Mouse (Mus musculus) gastrocnemius, postnatal 14 days (tissue): Measurements from ENCODE around the gene Gphb5. TPM values are rescaled to one million over a fixed set of nuclear protein-coding genes. Genes with fewer than 3 reads are reported as not detected.
A peak's percentile ranks its signal among the peaks of the same experiment; 100 is the strongest.

Source experiments
- DNase-seq: peaks from one replicate; pipeline ENCODE4 v3.0.0; 2021; ENCODE audit warnings: mixed read lengths
- intact Hi-C: fragments of 180-260 bp; cut with DNase I; formaldehyde crosslinking; loops from one replicate; pipeline ENCODE4 v1.15.1; 2025; ENCODE audit warnings: low total_unique reads
- total RNA-seq, 2 experiments: library from RNA; stranded (reverse); gene quantifications; 2 replicates each; pipeline ENCODE4 v1.2.3; 2021

Gphb5 gene
- total RNA-seq, 2 experiments from 2014 or later, result not detected

- no peak for DNase-seq
- intact Hi-C loops, result no loop called here
Measured at GRCm38 (mm10) chr12:75396616-75397015, 20.0 kb downstream of the Gphb5 start.

GRCm38 (mm10) chr12:75394011-75394773 is 22.4 kb downstream of the Gphb5 start:
- no peak for DNase-seq
- intact Hi-C loops, result no loop called here

GRCm38 (mm10) chr12:75391526-75391925 is 25.1 kb downstream of the Gphb5 start:
- intact Hi-C loops, result no loop called here
- no peak for DNase-seq

- no peak for DNase-seq
- intact Hi-C loops, result loop anchor here (5.0 to 10.0 kb wide), 3 partner anchors 107 to 1057 kb away; partner anchors contain the start of gene Kcnh5
Measured at GRCm38 (mm10) chr12:75389308-75390135, 27.1 kb downstream of the Gphb5 start.

- no peak for DNase-seq
- intact Hi-C loops, result loop anchor here (5.0 to 10.0 kb wide), 3 partner anchors 106 to 1056 kb away; partner anchors contain the start of gene Kcnh5
Measured at GRCm38 (mm10) chr12:75388521-75388920, 28.1 kb downstream of the Gphb5 start.

- no peak for DNase-seq
- intact Hi-C loops, result loop anchor here (5.0 to 10.0 kb wide), 3 partner anchors 106 to 1056 kb away; partner anchors contain the start of gene Kcnh5
Measured at GRCm38 (mm10) chr12:75387846-75388245, 28.7 kb downstream of the Gphb5 start.

- DNase-seq, result peak; percentile 15
- intact Hi-C loops, result loop anchor here (5.0 to 10.0 kb wide), 3 partner anchors 105 to 1055 kb away; partner anchors contain the start of gene Kcnh5
Measured at GRCm38 (mm10) chr12:75387156-75387555, 29.4 kb downstream of the Gphb5 start.

GRCm38 (mm10) chr12:75386731-75387130 is 29.9 kb downstream of the Gphb5 start:
- DNase-seq, result no peak
- intact Hi-C loops, result loop anchor here (5.0 to 10.0 kb wide), 3 partner anchors 104 to 1054 kb away; partner anchors contain the start of gene Kcnh5

- no peak for DNase-seq
- intact Hi-C loops, result no loop called here
Measured at GRCm38 (mm10) chr12:75376126-75376525, 40.5 kb downstream of the Gphb5 start.

- intact Hi-C loops, result no loop called here
- DNase-seq, result no peak
Measured at GRCm38 (mm10) chr12:75375060-75375459, 41.5 kb downstream of the Gphb5 start.

- DNase-seq, result no peak
- intact Hi-C loops, result no loop called here
Measured at GRCm38 (mm10) chr12:75374437-75374836, 42.1 kb downstream of the Gphb5 start.

- intact Hi-C loops, result no loop called here
- DNase-seq, result peak; percentile 22
Measured at GRCm38 (mm10) chr12:75369418-75369851, 47.1 kb downstream of the Gphb5 start.

- intact Hi-C loops, result no loop called here
Measured at GRCm38 (mm10) chr12:75368527-75368926, 48.1 kb downstream of the Gphb5 start.

GRCm38 (mm10) chr12:75367371-75367770 is 49.2 kb downstream of the Gphb5 start:
- intact Hi-C loops, result no loop called here
- DNase-seq, result no peak

More at GRCm38 (mm10) chr12:75368527-75368926, 48.1 kb downstream of the Gphb5 start:
- DNase-seq, result peak; percentile 19

- DNase-seq, result peak; percentile 24
- intact Hi-C loops, result no loop called here
Measured at GRCm38 (mm10) chr12:75365621-75366124, 50.9 kb downstream of the Gphb5 start.

- intact Hi-C loops, result no loop called here
Measured at GRCm38 (mm10) chr12:75364416-75364815, 52.2 kb downstream of the Gphb5 start.

GRCm38 (mm10) chr12:75362456-75362855 is 54.1 kb downstream of the Gphb5 start:
- DNase-seq, result no peak
- intact Hi-C loops, result no loop called here

More at GRCm38 (mm10) chr12:75364416-75364815, 52.2 kb downstream of the Gphb5 start:
- no peak for DNase-seq
